Mouse (Mus musculus) right cerebral cortex, postnatal 4 days (tissue): ENCODE measurements around the gene Arl10.
"Not testable (repeated sequence)": the region's sequence is repeated elsewhere in the genome, so short reads cannot be mapped to it uniquely, and the experiment has no call there.

ENCODE experiments used
- DNase-seq: peaks from one replicate; pipeline ENCODE4 v3.0.0-alpha.2; 2022

Arl10 gene

GRCm38 (mm10) chr13:54582860-54583259 lies 8.0 kb downstream of the Arl10 start:
- DNase-seq = no peak

- DNase-seq = no peak
Observed at GRCm38 (mm10) chr13:54585831-54586230, 11.0 kb downstream of the Arl10 start.

- DNase-seq = peak; percentile 68
Observed at GRCm38 (mm10) chr13:54589414-54589995, 14.7 kb downstream of the Arl10 start.

- peak; percentile 87 for DNase-seq
Observed at GRCm38 (mm10) chr13:54589996-54590951, 15.5 kb downstream of the Arl10 start, which contains the start of the genes Nop16 and Higd2a. Gene Nop16 (minus strand): TSS chr13:54590090. Gene Higd2a (plus strand): TSS chr13:54590207.

- no peak for DNase-seq
Observed at GRCm38 (mm10) chr13:54591776-54592356, 17.1 kb downstream of the Arl10 start.

- DNase-seq = no peak
Observed at GRCm38 (mm10) chr13:54593617-54594016, 18.8 kb downstream of the Arl10 start.

GRCm38 (mm10) chr13:54596107-54596690 lies 21.4 kb downstream of the Arl10 start:
- no peak for DNase-seq

GRCm38 (mm10) chr13:54596870-54597269 lies 22.1 kb downstream of the Arl10 start:
- DNase-seq = no peak

GRCm38 (mm10) chr13:54598622-54599143 lies 23.9 kb downstream of the Arl10 start:
- DNase-seq = no peak

GRCm38 (mm10) chr13:54602639-54603111 lies 27.9 kb downstream of the Arl10 start:
- DNase-seq = no peak

- no peak for DNase-seq
Observed at GRCm38 (mm10) chr13:54603501-54603900, 28.7 kb downstream of the Arl10 start.

- DNase-seq = no peak
Observed at GRCm38 (mm10) chr13:54604221-54604620, 29.4 kb downstream of the Arl10 start.

- no peak for DNase-seq
Observed at GRCm38 (mm10) chr13:54605426-54605825, 30.6 kb downstream of the Arl10 start.

- no peak for DNase-seq
Observed at GRCm38 (mm10) chr13:54607204-54607603, 32.4 kb downstream of the Arl10 start.

- no peak for DNase-seq
Observed at GRCm38 (mm10) chr13:54608002-54608401, 33.2 kb downstream of the Arl10 start.

- DNase-seq = no peak
Observed at GRCm38 (mm10) chr13:54608666-54609065, 33.9 kb downstream of the Arl10 start.

GRCm38 (mm10) chr13:54609301-54609700 lies 34.5 kb downstream of the Arl10 start:
- DNase-seq = no peak

GRCm38 (mm10) chr13:54610613-54610971 lies 35.8 kb downstream of the Arl10 start:
- no peak for DNase-seq

GRCm38 (mm10) chr13:54610972-54611754 lies 36.3 kb downstream of the Arl10 start, which contains the start of gene Cltb:
Gene Cltb (minus strand): TSS chr13:54611344.
- peak; percentile 94 for DNase-seq

GRCm38 (mm10) chr13:54613141-54613540 lies 38.3 kb downstream of the Arl10 start:
- DNase-seq = not testable (repeated sequence)

- DNase-seq = no peak
Observed at GRCm38 (mm10) chr13:54616307-54616706, 41.5 kb downstream of the Arl10 start.

- DNase-seq = no peak
Observed at GRCm38 (mm10) chr13:54616998-54617397, 42.2 kb downstream of the Arl10 start.
